Mouse (Mus musculus): ENCODE measurements around the gene Birc6.

DNA sequence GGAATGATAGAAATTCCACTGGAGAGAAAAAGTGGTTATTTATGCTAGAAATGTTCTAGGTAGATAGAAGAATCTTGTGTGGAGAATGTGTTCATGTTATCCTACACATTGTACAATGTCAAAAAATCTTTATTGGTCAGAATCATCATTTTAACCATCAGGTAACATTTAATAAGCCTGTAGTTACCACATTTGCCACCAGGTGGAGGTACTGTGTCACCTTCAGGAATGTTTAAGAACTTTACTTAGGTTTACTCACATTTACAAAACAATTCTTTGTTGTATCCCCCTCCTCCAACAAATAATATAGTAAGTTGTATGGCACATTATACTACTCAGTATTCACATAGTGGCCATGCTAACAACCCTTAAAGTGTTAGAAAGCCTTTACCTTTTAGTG lies 145.2 kb downstream of the Birc6 start:
- TF ChIP-seq POLR2A (IDR thresholded peaks at IDR 0.05; ENCODE audit: extremely low read depth, insufficient read depth, low read length) = no peak
- TF ChIP-seq CTCF (IDR thresholded peaks at IDR 0.05; ENCODE audit: low read depth, low read length) = peak; percentile 44
